Mouse (Mus musculus) G1E (cell line): ENCODE measurements at regions not wholly inside any gene's neighbourhood (a gene's known extent, or its start where the extent isn't known, plus 50 kb on each side); places are given as distances from the start of the nearest gene placed in this dataset.

Experiments
- ATAC-seq: 2 replicates; pipeline ENCODE4 v1.8.0; 2016; ENCODE audit warnings: mild to moderate bottlenecking; ENCODE audit not compliant: insufficient number of reproducible peaks, poor library complexity, low FRiP score, severe bottlenecking; ENCODE audit errors: extremely low read depth
- DNase-seq: peaks from one replicate; pipeline ENCODE4 v3.0.0; 2012; ENCODE audit warnings: low spot score
- H3K27me3 ChIP-seq: 2 replicates; pipeline ENCODE4 v1.6.1; 2012; ENCODE audit warnings: mild to moderate bottlenecking, low read length, inconsistent platforms; ENCODE audit not compliant: insufficient read depth
- H3K36me3 ChIP-seq: replicated peaks from 2 replicates; pipeline ENCODE3; 2012; ENCODE audit warnings: mild to moderate bottlenecking, inconsistent platforms
- H3K4me1 ChIP-seq: 2 replicates; pipeline ENCODE4 v1.6.1; 2012; ENCODE audit warnings: low read depth, low read length, inconsistent platforms, mixed read lengths; ENCODE audit not compliant: insufficient read depth
- H3K4me3 ChIP-seq: 2 replicates; pipeline ENCODE4 v1.5.1; 2012; ENCODE audit warnings: low read depth, mild to moderate bottlenecking, inconsistent platforms, low read length, moderate library complexity, mixed read lengths
- H3K9me3 ChIP-seq: replicated peaks from 2 replicates; pipeline ENCODE4 v1.6.1; 2012; ENCODE audit warnings: inconsistent platforms
- CTCF ChIP-seq: IDR thresholded peaks from 2 replicates; pipeline ENCODE4 v1.5.1; 2012; ENCODE audit warnings: low read depth, low read length, inconsistent platforms, mixed read lengths
- GATA1 ChIP-seq: IDR thresholded peaks from 2 replicates; pipeline ENCODE4 v1.6.1; 2012; ENCODE audit warnings: borderline replicate concordance, low read length, inconsistent platforms, mixed read lengths
- GATA2 ChIP-seq: IDR thresholded peaks from 2 replicates; pipeline ENCODE4 v1.6.1; 2012; ENCODE audit warnings: low read depth, low read length, inconsistent platforms, borderline replicate concordance
- POLR2AphosphoS5 ChIP-seq: IDR thresholded peaks from 2 replicates; pipeline ENCODE4 v1.6.1; 2012; ENCODE audit warnings: low read depth, low read length, inconsistent platforms; ENCODE audit not compliant: insufficient replicate concordance
- TAL1 ChIP-seq: conservative IDR thresholded peaks from 2 replicates; pipeline ENCODE4 v1.6.1; 2012; ENCODE audit warnings: low read depth, low read length, inconsistent platforms, mixed read lengths

- H3K27me3 ChIP-seq = no peaks in the 10 kb centered on the region
- no peaks in the 10 kb centered on the region for H3K36me3 ChIP-seq
- H3K4me1 ChIP-seq = no peaks in the 10 kb centered on the region
- no peak overlapping the region for H3K4me3 ChIP-seq
- DNase-seq (no peak), ATAC-seq (no peak)
- H3K9me3 ChIP-seq = peaks cover 65% of the 10 kb centered on the region
- no peak for TF ChIP-seq GATA2
- TF ChIP-seq CTCF = no peak
- no peak for TF ChIP-seq TAL1
- TF ChIP-seq POLR2AphosphoS5 = no peak
- no peak for TF ChIP-seq GATA1
Observed at GRCm38 (mm10) chr2:170945401-170946105, 213.9 kb downstream of the Dok5 start.

- Histone ChIP-seq H3K4me1 (no peaks in the 10 kb centered on the region), H3K9me3 (peaks cover 64% of the 10 kb centered on the region), H3K36me3 (no peaks in the 10 kb centered on the region), H3K27me3 (no peaks in the 10 kb centered on the region), H3K4me3 (no peak overlapping the region)
- TF ChIP-seq GATA2 = no peak
- TF ChIP-seq CTCF = no peak
- TF ChIP-seq GATA1 = no peak
- no peak for TF ChIP-seq POLR2AphosphoS5
- no peak for TF ChIP-seq TAL1
- DNase-seq (no peak), ATAC-seq (no peak)
Observed at GRCm38 (mm10) chr2:170946106-170946657, 214.6 kb downstream of the Dok5 start.

- H3K36me3 ChIP-seq = no peaks in the 10 kb centered on the region
- no peak for ATAC-seq
- no peak for DNase-seq
- TF ChIP-seq GATA2 (no peak), POLR2AphosphoS5 (no peak), GATA1 (no peak), CTCF (no peak), TAL1 (no peak)
- H3K4me1 ChIP-seq = no peaks in the 10 kb centered on the region
- no peak overlapping the region for H3K4me3 ChIP-seq
- H3K27me3 ChIP-seq = no peaks in the 10 kb centered on the region
- peaks cover 58% of the 10 kb centered on the region for H3K9me3 ChIP-seq
Observed at GRCm38 (mm10) chr2:170947236-170947635, 215.6 kb downstream of the Dok5 start.

GRCm38 (mm10) chr2:170954626-170955025 lies 223.0 kb downstream of the Dok5 start:
- no peak for DNase-seq
- H3K4me1 ChIP-seq = no peaks in the 10 kb centered on the region
- no peak for ATAC-seq
- H3K36me3 ChIP-seq = no peaks in the 10 kb centered on the region
- no peak overlapping the region for H3K4me3 ChIP-seq
- H3K9me3 ChIP-seq = peaks cover 45% of the 10 kb centered on the region
- no peak for TF ChIP-seq GATA1
- no peak for TF ChIP-seq CTCF
- no peak for TF ChIP-seq GATA2
- TF ChIP-seq TAL1 = no peak
- no peak for TF ChIP-seq POLR2AphosphoS5
- no peaks in the 10 kb centered on the region for H3K27me3 ChIP-seq

- ATAC-seq = no peak
- TF ChIP-seq TAL1 (no peak), CTCF (no peak), GATA1 (no peak), GATA2 (no peak), POLR2AphosphoS5 (no peak)
Observed at GRCm38 (mm10) chr2:170956766-170957165, 225.2 kb downstream of the Dok5 start.

GRCm38 (mm10) chr2:170960396-170960795 lies 228.8 kb downstream of the Dok5 start:
- no peak for DNase-seq
- no peak for TF ChIP-seq CTCF
- TF ChIP-seq GATA2 = no peak
- no peak for TF ChIP-seq POLR2AphosphoS5
- H3K9me3 ChIP-seq = peaks cover 51% of the 10 kb centered on the region
- H3K4me1 ChIP-seq = no peaks in the 10 kb centered on the region
- no peak for ATAC-seq
- H3K4me3 ChIP-seq = no peak overlapping the region
- H3K36me3 ChIP-seq = no peaks in the 10 kb centered on the region
- H3K27me3 ChIP-seq = no peaks in the 10 kb centered on the region

More at GRCm38 (mm10) chr2:170956766-170957165, 225.2 kb downstream of the Dok5 start:
- no peaks in the 10 kb centered on the region for H3K27me3 ChIP-seq
- peaks cover 54% of the 10 kb centered on the region for H3K9me3 ChIP-seq
- no peaks in the 10 kb centered on the region for H3K36me3 ChIP-seq
- H3K4me3 ChIP-seq = no peak overlapping the region
- no peak for DNase-seq
- H3K4me1 ChIP-seq = no peaks in the 10 kb centered on the region
